Mouse (Mus musculus): ENCODE data around the gene Krt16. TPM values are rescaled to one million over a fixed set of nuclear protein-coding genes. Genes with fewer than 3 reads are reported as not detected.

Krt16 gene
- polyA plus RNA-seq, 1 experiment = not detected

GRCm38 (mm10) chr11:100282549-100282948, 33.8 kb upstream of the Krt16 start:
- Histone ChIP-seq H3K27me3 (ENCODE audit: control insufficient read depth, insufficient read depth, low read length) (no peaks in the 10 kb centered on the region), H3K27ac (ENCODE audit: insufficient read depth, low read length) (no peak overlapping the region), H3K4me1 (ENCODE audit: control insufficient read depth, insufficient read depth, low read length) (0 out of 2 replicates have a peak, but pooled peaks cover 5% of the 10 kb centered on the region), H3K4me3 (replicated peaks; ENCODE audit: insufficient read depth, low read depth, low read length) (no peak overlapping the region)
- WGBS = 22% methylated on average over 10 of the region's 10 CpGs
- peak; percentile 73 for TF ChIP-seq CTCF (IDR thresholded peaks at IDR 0.05; ENCODE audit: borderline replicate concordance, insufficient read depth, low read depth, low read length)
- no peak for TF ChIP-seq POLR2A (IDR thresholded peaks at IDR 0.05; ENCODE audit: borderline replicate concordance, insufficient read depth, low read length)
- DNase-seq = peak; percentile 46 to 65

GRCm38 (mm10) chr11:100281596-100282544, 33.2 kb upstream of the Krt16 start:
- peak; percentile 54 to 75 for DNase-seq
- Histone ChIP-seq H3K4me1 (ENCODE audit: control insufficient read depth, insufficient read depth, low read length) (0 out of 2 replicates have a peak, but pooled peaks cover 1% of the 10 kb centered on the region), H3K27ac (ENCODE audit: insufficient read depth, low read length) (no peak overlapping the region), H3K27me3 (ENCODE audit: control insufficient read depth, insufficient read depth, low read length) (no peaks in the 10 kb centered on the region), H3K4me3 (replicated peaks; ENCODE audit: insufficient read depth, low read depth, low read length) (no peak overlapping the region)
- TF ChIP-seq POLR2A (IDR thresholded peaks at IDR 0.05; ENCODE audit: borderline replicate concordance, insufficient read depth, low read length) (no peak), CTCF (IDR thresholded peaks at IDR 0.05; ENCODE audit: borderline replicate concordance, insufficient read depth, low read depth, low read length) (peak; percentile 73; the same call in 1 of the 2 replicates)
- 22% methylated on average over 11 of the region's 11 CpGs for WGBS

- H3K4me3 ChIP-seq (replicated peaks; ENCODE audit: insufficient read depth, low read depth, low read length) = no peak overlapping the region
- DNase-seq = no peak
- no peak overlapping the region for H3K27ac ChIP-seq (ENCODE audit: insufficient read depth, low read length)
- H3K4me1 ChIP-seq (ENCODE audit: control insufficient read depth, insufficient read depth, low read length) = no peaks in the 10 kb centered on the region
- no peaks in the 10 kb centered on the region for H3K27me3 ChIP-seq (ENCODE audit: control insufficient read depth, insufficient read depth, low read length)
- TF ChIP-seq POLR2A (IDR thresholded peaks at IDR 0.05; ENCODE audit: borderline replicate concordance, insufficient read depth, low read length) (no peak), CTCF (IDR thresholded peaks at IDR 0.05; ENCODE audit: borderline replicate concordance, insufficient read depth, low read depth, low read length) (no peak)
- 66% methylated on average over 5 of the region's 5 CpGs for WGBS
These were observed 30.1 kb upstream of the Krt16 start for GRCm38 (mm10) chr11:100278759-100279158.

GRCm38 (mm10) chr11:100277726-100278480, 29.2 kb upstream of the Krt16 start:
- TF ChIP-seq POLR2A (IDR thresholded peaks at IDR 0.05; ENCODE audit: borderline replicate concordance, insufficient read depth, low read length) = no peak
- no peak for TF ChIP-seq CTCF (IDR thresholded peaks at IDR 0.05; ENCODE audit: borderline replicate concordance, insufficient read depth, low read depth, low read length)
- WGBS = 71% methylated on average over 15 of the region's 15 CpGs
- H3K27ac ChIP-seq (ENCODE audit: insufficient read depth, low read length) = no peak overlapping the region

GRCm38 (mm10) chr11:100275466-100275865, 26.8 kb upstream of the Krt16 start:
- 56% methylated on average over 5 of the region's 5 CpGs for WGBS
- no peaks in the 10 kb centered on the region for H3K27me3 ChIP-seq (ENCODE audit: control insufficient read depth, insufficient read depth, low read length)
- no peak overlapping the region for H3K4me3 ChIP-seq (replicated peaks; ENCODE audit: insufficient read depth, low read depth, low read length)
- no peak for DNase-seq
- no peak for TF ChIP-seq CTCF (IDR thresholded peaks at IDR 0.05; ENCODE audit: borderline replicate concordance, insufficient read depth, low read depth, low read length)
- no peak for TF ChIP-seq POLR2A (IDR thresholded peaks at IDR 0.05; ENCODE audit: borderline replicate concordance, insufficient read depth, low read length)
- no peak overlapping the region for H3K27ac ChIP-seq (ENCODE audit: insufficient read depth, low read length)
- H3K4me1 ChIP-seq (ENCODE audit: control insufficient read depth, insufficient read depth, low read length) = no peaks in the 10 kb centered on the region

More at GRCm38 (mm10) chr11:100277726-100278480, 29.2 kb upstream of the Krt16 start:
- no peak for DNase-seq
- Histone ChIP-seq H3K4me3 (replicated peaks; ENCODE audit: insufficient read depth, low read depth, low read length) (no peak overlapping the region), H3K4me1 (ENCODE audit: control insufficient read depth, insufficient read depth, low read length) (no peaks in the 10 kb centered on the region), H3K27me3 (ENCODE audit: control insufficient read depth, insufficient read depth, low read length) (no peaks in the 10 kb centered on the region)

- H3K27ac ChIP-seq (ENCODE audit: insufficient read depth, low read length) = no peak overlapping the region
- DNase-seq = no peak
- H3K4me3 ChIP-seq (replicated peaks; ENCODE audit: insufficient read depth, low read depth, low read length) = no peak overlapping the region
- no peak for TF ChIP-seq CTCF (IDR thresholded peaks at IDR 0.05; ENCODE audit: borderline replicate concordance, insufficient read depth, low read depth, low read length)
- no peak for TF ChIP-seq POLR2A (IDR thresholded peaks at IDR 0.05; ENCODE audit: borderline replicate concordance, insufficient read depth, low read length)
- H3K4me1 ChIP-seq (ENCODE audit: control insufficient read depth, insufficient read depth, low read length) = no peaks in the 10 kb centered on the region
- WGBS = 63% methylated on average over 7 of the region's 7 CpGs
- H3K27me3 ChIP-seq (ENCODE audit: control insufficient read depth, insufficient read depth, low read length) = no peaks in the 10 kb centered on the region
These were observed 26.0 kb upstream of the Krt16 start for GRCm38 (mm10) chr11:100274719-100275118.

GRCm38 (mm10) chr11:100271878-100272277, 23.2 kb upstream of the Krt16 start:
- no peak for DNase-seq
- Histone ChIP-seq H3K27me3 (ENCODE audit: control insufficient read depth, insufficient read depth, low read length) (no peaks in the 10 kb centered on the region), H3K4me3 (replicated peaks; ENCODE audit: insufficient read depth, low read depth, low read length) (no peak overlapping the region), H3K4me1 (ENCODE audit: control insufficient read depth, insufficient read depth, low read length) (no peaks in the 10 kb centered on the region), H3K27ac (ENCODE audit: insufficient read depth, low read length) (no peak overlapping the region)
- no peak for TF ChIP-seq POLR2A (IDR thresholded peaks at IDR 0.05; ENCODE audit: borderline replicate concordance, insufficient read depth, low read length)
- no peak for TF ChIP-seq CTCF (IDR thresholded peaks at IDR 0.05; ENCODE audit: borderline replicate concordance, insufficient read depth, low read depth, low read length)
- WGBS = 90% methylated on average over 1 of the region's 1 CpGs
